Mouse (Mus musculus) limb, embryonic 12.5 days (tissue): ENCODE results near the gene Prdm15. TPM values are rescaled to one million over a fixed set of nuclear protein-coding genes. Genes with fewer than 3 reads are reported as not detected.

Source experiments
- ATAC-seq: fragments of 200-750 bp; cut with Nextera tagmentation; 2 replicates; pipeline ENCODE4 v1.8.0; 2017; ENCODE audit warnings: low read depth, moderate TSS enrichment; ENCODE audit not compliant: insufficient number of reproducible peaks, insufficient read depth, low FRiP score, low TSS enrichment
- H3K27ac ChIP-seq: fragments of 300-500 bp; sonication (generic); 2 replicates; pipeline ENCODE4 v1.5.1; 2016; ENCODE audit warnings: mild to moderate bottlenecking, moderate library complexity
- H3K27me3 ChIP-seq: fragments of 300-500 bp; sonication (generic); 2 replicates; pipeline ENCODE4 v1.6.1; 2016; ENCODE audit warnings: mild to moderate bottlenecking, moderate library complexity
- H3K36me3 ChIP-seq: fragments of 300-500 bp; sonication (generic); 2 replicates; pipeline ENCODE4 v1.6.1; 2016; ENCODE audit warnings: mild to moderate bottlenecking, moderate library complexity
- H3K4me1 ChIP-seq: fragments of 300-500 bp; sonication (generic); replicated peaks from 2 replicates; pipeline ENCODE4 v1.6.1; 2016
- H3K4me2 ChIP-seq: fragments of 300-500 bp; sonication (generic); 2 replicates; pipeline ENCODE4 v1.6.1; 2016; ENCODE audit warnings: mild to moderate bottlenecking, moderate library complexity
- H3K4me3 ChIP-seq: fragments of 300-500 bp; sonication (generic); replicated peaks from 2 replicates; pipeline ENCODE4 v1.5.1; 2016; ENCODE audit warnings: mild to moderate bottlenecking
- H3K9ac ChIP-seq: fragments of 300-500 bp; sonication (generic); replicated peaks from 2 replicates; pipeline ENCODE4 v1.6.1; 2016; ENCODE audit warnings: mild to moderate bottlenecking, moderate library complexity
- H3K9me3 ChIP-seq: fragments of 300-500 bp; sonication (generic); 2 replicates; pipeline ENCODE4 v1.6.1; 2016; ENCODE audit warnings: mild to moderate bottlenecking, moderate library complexity
- WGBS: fragments of 180-500 bp; shearing (Covaris S2); methylation state at CpG from one replicate; pipeline ENCODE4 v1.1.7; 2016; 5-methylcytosine and 5-hydroxymethylcytosine counted together
- polyA plus RNA-seq: library from polyadenylated mRNA; unstranded; fragments of >200 nt; fragmentation: Nextera tagmentation; extraction: Ambion mirVana; gene quantifications from 2 replicates; pipeline ENCODE4 v1.2.1, GENCODE M21; 2016

Prdm15 gene
- polyA plus RNA-seq, 1 experiment from 2014 or later: 18.1 TPM

DNA sequence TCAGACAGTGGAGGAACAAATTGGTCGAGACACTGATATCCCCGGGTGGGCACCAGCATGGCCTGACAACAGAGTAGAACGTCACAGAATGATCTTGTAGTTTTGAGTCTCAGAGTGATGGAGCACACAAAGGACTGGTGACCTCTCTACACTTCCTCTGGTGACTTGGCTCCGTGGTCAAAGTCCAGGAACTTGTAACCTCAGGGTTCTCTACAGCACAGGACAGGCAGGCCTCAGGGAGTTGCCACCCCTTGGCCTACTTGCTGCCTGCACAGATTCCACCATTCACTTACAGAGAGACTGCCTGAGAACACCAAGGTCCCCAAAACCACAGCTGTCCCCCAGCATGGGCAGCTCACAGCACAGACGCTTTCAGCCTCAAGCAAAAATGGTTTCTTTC lies 36.4 kb downstream of the Prdm15 start:
- Histone ChIP-seq H3K4me3 (no peak overlapping the region), H3K27ac (no peak overlapping the region), H3K27me3 (no peaks in the 10 kb centered on the region), H3K36me3 (peaks cover 99% of the 10 kb centered on the region), H3K9me3 (no peaks in the 10 kb centered on the region), H3K9ac (no peak overlapping the region), H3K4me1 (no peaks in the 10 kb centered on the region), H3K4me2 (no peak overlapping the region)
- ATAC-seq: no peak
- 90% methylated on average over 5 of the region's 5 CpGs for WGBS

DNA sequence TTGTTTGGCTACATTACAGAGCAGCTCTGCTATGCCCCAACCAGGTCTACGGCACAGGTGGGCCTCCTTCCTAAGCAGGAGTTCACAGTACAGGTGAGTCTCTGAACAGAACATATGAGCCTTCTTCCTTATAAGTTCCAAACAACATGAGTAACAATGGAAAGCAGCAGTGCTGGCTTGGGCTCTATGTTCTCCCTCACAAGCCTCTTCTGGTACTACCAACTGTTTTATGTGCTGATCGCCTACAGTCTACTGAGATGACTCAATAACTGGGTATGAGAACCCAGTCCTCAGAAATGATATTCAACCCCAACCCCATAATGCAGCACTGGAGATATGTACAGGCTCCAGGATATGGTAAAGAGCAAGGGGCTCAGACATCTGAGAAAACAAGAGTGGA lies 37.6 kb downstream of the Prdm15 start:
- Histone ChIP-seq H3K4me2 (no peak overlapping the region), H3K36me3 (peaks cover 99% of the 10 kb centered on the region), H3K27ac (no peak overlapping the region), H3K9me3 (no peaks in the 10 kb centered on the region), H3K9ac (no peak overlapping the region), H3K27me3 (no peaks in the 10 kb centered on the region), H3K4me1 (no peaks in the 10 kb centered on the region), H3K4me3 (no peak overlapping the region)
- WGBS: 100% methylated on average over 2 of the region's 2 CpGs
- ATAC-seq: no peak

DNA sequence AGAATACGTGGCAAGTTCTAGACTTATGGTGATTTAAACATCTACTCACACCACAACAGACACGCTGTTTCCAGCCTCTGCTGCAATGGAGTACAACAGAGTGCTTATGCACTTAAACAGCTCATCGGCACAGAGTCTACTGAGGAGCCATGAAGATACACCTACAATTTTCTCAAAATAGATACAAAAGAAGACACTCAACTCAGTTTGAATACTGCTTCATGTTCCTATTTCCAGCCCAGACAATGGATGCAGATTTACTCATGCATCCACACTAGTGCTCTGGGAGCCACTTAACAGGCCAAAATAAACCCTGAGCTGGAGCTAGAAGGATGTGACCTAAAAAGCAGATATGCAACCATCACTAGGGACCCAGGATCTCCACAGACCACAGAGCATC lies 42.8 kb downstream of the Prdm15 start:
- no peaks in the 10 kb centered on the region for H3K9me3 ChIP-seq
- WGBS: 94% methylated on average over 3 of the region's 3 CpGs
- no peak overlapping the region for H3K4me3 ChIP-seq
- ATAC-seq: no peak
- no peak overlapping the region for H3K27ac ChIP-seq
- no peaks in the 10 kb centered on the region for H3K27me3 ChIP-seq
- H3K36me3 ChIP-seq: peaks cover 98% of the 10 kb centered on the region
- no peak overlapping the region for H3K9ac ChIP-seq
- H3K4me1 ChIP-seq: no peaks in the 10 kb centered on the region
- H3K4me2 ChIP-seq: no peak overlapping the region

DNA sequence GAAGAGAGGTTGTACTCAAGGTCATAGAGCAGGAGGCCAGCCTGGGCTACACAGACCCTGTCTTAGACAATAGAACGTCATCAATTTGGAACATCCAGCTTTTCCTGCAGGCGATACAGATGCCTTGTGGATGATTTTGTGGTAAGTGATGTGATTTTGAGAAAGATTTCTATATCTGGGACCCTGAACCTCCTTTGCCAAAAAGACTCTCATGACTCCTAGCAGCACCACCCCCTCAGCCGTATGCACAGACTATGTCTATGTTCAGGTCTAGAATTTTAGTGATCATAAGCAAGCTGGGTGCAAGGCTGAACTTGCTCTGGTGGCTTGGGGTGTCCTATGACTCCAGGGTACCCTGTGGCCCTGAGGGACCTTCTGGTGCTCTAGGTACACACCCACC lies 46.0 kb downstream of the Prdm15 start:
- ATAC-seq: no peak
- WGBS: 94% methylated on average over 3 of the region's 3 CpGs
- peaks cover 89% of the 10 kb centered on the region for H3K36me3 ChIP-seq

DNA sequence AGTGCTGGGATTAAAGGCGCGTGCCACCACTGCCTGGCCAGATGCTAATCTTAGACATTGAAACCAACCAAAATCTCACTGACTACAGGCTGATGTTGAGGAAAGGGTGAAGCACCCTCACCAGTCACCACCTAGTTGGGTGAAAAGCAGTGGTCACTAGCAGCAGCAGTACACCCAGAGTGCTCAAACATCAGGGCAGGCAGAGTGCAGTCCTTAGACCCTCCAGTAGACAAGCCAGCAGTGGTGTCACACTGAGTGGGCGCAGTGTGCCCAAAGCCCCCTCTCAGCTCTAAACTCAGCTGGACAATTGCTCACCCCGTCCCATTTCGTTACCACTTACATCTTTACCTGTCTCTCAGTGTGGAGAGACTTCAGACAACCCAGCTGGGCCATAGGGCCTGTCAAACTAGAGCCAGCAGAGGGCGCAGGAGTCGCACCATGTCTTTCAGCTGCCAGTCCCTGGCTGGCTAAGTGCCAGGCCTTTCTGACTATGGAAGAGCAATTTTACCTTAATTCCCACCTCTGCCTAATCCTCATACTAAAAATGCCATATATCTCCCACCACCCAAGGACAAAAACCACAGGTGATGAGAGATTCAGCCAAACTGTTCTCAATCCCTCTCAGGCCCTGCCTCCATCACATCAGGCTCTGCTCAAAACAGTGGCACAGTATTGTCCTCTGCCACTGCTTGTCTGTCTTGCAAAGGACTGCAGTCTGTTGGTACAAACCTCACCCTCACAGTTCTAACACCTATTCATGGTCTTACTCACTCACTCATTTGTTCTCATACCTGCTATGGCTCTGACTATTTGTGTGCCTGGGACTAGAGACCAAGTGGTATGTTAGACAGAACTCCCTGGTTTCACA lies 46.7 kb downstream of the Prdm15 start:
- no peaks in the 10 kb centered on the region for H3K9me3 ChIP-seq
- no peak overlapping the region for H3K9ac ChIP-seq
- 76% methylated on average over 7 of the region's 7 CpGs for WGBS
- H3K27me3 ChIP-seq: no peaks in the 10 kb centered on the region
- H3K36me3 ChIP-seq: peaks cover 89% of the 10 kb centered on the region
- H3K4me1 ChIP-seq: no peaks in the 10 kb centered on the region
- no peak for ATAC-seq
- H3K4me2 ChIP-seq: no peak overlapping the region
- H3K4me3 ChIP-seq: no peak overlapping the region
- no peak overlapping the region for H3K27ac ChIP-seq

More for the DNA sequence above, 46.0 kb downstream of the Prdm15 start:
- Histone ChIP-seq H3K27me3 (no peaks in the 10 kb centered on the region), H3K4me3 (no peak overlapping the region), H3K27ac (no peak overlapping the region), H3K9me3 (no peaks in the 10 kb centered on the region), H3K4me1 (no peaks in the 10 kb centered on the region), H3K4me2 (no peak overlapping the region), H3K9ac (no peak overlapping the region)

DNA sequence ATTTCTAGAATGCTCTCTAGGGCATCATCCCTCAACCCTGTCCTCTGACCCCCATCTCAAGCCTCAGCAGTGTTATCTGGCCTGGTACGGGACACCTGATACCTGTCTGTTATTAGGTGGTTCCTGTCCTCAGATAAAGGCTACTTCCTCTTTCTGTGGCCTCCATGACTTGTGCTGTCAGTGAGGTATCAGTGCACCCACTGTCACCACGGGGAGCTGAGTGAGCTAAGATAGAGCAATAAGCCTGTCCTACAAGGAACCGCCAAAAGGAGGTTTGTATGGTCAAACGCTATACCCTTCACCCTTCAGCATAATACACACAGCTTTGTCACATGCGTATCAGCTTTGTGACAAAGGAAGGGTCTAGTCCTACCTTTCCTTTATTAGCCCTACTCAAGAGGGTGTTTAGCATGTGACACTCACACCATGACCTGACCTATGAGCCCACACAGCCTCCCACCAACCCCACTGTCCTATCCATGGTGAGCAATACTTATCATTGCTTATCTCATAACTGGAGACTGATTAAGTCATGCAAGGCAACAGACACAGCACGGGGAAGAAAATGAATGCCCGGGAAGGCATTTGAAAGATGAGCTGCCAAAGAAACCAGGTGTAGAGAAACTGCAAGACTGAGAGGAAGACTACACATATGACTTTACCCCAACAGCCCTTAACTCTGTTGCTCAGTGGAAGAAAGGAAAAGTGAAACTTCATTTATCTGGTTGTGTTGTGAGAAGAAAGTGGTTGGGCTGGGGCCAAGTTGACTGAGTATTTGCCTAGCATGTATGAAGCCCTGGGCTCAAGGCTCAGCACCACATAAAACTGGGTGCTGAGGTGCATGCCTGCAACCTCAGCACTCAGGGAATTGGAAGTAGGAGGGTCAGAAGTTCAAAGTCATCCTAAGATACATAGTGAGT lies 53.4 kb downstream of the Prdm15 start:
- Histone ChIP-seq H3K4me1 (no peaks in the 10 kb centered on the region), H3K27ac (no peak overlapping the region), H3K9ac (no peak overlapping the region), H3K27me3 (no peaks in the 10 kb centered on the region), H3K36me3 (peaks cover 88% of the 10 kb centered on the region), H3K4me3 (no peak overlapping the region), H3K9me3 (no peaks in the 10 kb centered on the region), H3K4me2 (no peak overlapping the region)
- ATAC-seq: no peak
- 93% methylated on average over 7 of the region's 7 CpGs for WGBS

DNA sequence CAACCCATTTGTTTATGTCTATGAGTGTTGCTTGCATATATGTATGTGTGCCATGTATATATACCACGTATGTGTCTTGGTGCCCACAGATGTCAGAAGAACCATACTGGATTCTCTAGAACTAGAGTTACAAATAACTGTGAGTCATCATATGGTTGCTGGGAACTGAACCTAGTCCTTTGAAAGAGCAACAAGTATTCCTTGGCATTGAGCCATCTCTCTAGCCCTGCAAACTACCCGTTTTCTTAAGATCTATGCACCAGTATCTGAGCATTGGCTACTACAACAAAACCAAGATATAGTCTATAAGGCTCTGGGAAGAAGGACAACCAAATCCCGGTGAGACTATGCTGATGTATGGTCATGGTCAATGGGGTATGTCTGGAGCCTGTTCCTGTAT lies 54.4 kb downstream of the Prdm15 start:
- Histone ChIP-seq H3K36me3 (peaks cover 89% of the 10 kb centered on the region), H3K4me2 (no peak overlapping the region), H3K4me1 (no peaks in the 10 kb centered on the region), H3K9me3 (no peaks in the 10 kb centered on the region), H3K9ac (no peak overlapping the region), H3K27me3 (no peaks in the 10 kb centered on the region), H3K27ac (no peak overlapping the region), H3K4me3 (no peak overlapping the region)
- ATAC-seq: no peak
- 95% methylated on average over 3 of the region's 3 CpGs for WGBS

DNA sequence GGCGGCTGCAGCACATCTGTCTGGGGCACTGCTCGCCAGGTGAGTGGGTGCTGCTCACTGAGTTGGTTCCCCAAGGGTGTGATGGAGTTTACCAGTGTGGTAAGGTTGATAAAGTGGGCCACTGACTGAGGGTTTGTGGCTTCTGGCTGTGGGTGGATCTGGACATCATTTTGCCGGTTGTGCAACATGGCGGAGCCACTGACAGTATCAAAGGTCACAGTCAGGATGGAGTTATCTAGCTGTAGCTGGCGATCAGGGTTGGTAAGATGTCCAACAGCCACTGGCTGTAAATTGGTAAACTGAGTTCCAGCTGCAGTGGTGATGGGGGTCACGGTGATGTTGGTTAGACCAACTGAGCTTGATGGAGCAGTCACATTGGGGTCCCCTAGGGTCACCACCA lies 57.4 kb downstream of the Prdm15 start:
- 95% methylated on average over 6 of the region's 6 CpGs for WGBS
- no peaks in the 10 kb centered on the region for H3K4me1 ChIP-seq
- no peak overlapping the region for H3K4me3 ChIP-seq
- ATAC-seq: no peak
- no peaks in the 10 kb centered on the region for H3K27me3 ChIP-seq
- H3K9me3 ChIP-seq: no peaks in the 10 kb centered on the region
- no peak overlapping the region for H3K9ac ChIP-seq
- H3K27ac ChIP-seq: no peak overlapping the region
- peaks cover 68% of the 10 kb centered on the region for H3K36me3 ChIP-seq
- H3K4me2 ChIP-seq: no peak overlapping the region

DNA sequence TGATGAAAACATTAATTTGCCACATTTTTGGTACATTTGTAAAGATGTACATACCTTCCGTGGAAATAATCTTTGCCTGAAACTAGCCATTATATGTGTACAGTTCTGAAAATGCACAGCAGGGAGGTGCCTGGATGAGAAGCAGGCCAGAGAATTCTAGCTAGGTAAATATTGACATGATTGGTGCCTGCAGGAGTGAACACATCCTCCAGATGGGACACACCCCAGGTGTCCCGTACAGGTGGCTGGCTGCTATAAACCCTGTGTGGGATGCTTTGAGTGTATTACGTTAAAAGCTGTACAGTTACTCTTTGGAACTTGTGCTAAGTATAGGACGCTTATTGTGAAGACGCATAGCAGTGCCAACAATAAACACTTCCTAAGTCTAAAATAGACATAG lies 68.6 kb downstream of the Prdm15 start:
- 82% methylated on average over 5 of the region's 5 CpGs for WGBS
- ATAC-seq: no peak
- Histone ChIP-seq H3K27ac (no peak overlapping the region), H3K9ac (no peak overlapping the region), H3K4me2 (no peak overlapping the region), H3K4me1 (peaks cover 4% of the 10 kb centered on the region), H3K4me3 (no peak overlapping the region), H3K27me3 (no peaks in the 10 kb centered on the region), H3K36me3 (no peaks in the 10 kb centered on the region), H3K9me3 (no peaks in the 10 kb centered on the region)

DNA sequence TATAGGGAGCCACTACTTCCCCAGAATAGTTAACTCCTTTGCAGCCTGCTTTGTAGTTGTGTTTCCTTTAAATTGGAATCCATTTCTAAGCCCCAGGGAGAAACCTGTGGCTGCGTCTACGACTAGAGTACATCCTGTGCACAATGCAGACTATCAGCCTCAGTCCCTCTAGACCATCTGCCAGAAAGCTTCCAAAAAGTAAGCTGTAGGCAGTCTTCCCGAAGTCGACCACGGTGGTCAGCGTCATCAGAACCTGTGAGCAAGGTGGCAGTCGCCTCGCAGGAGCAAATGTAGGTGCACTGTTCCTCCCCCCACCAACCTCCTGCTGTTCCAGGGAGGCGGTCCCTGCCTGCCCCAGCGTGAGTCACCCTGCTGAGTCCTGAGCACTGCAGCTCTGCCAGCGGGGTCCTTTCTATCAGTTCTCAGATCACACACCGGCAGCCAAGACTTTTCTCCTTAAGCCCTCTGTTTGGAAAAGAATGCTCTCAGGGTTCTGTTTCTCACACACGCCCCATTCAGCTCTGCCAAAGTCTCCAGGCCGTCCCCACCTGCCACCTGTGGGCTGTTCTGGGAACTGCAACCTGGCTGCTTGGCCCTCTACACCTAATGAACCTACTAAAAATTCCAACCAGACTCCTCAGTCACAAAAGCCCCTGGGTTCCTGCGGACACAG lies 73.2 kb downstream of the Prdm15 start:
- Histone ChIP-seq H3K4me2 (peak overlapping the region; percentile 48), H3K4me3 (0 out of 2 replicates have a peak overlapping the region, but pooled peaks have one; percentile 13)

DNA sequence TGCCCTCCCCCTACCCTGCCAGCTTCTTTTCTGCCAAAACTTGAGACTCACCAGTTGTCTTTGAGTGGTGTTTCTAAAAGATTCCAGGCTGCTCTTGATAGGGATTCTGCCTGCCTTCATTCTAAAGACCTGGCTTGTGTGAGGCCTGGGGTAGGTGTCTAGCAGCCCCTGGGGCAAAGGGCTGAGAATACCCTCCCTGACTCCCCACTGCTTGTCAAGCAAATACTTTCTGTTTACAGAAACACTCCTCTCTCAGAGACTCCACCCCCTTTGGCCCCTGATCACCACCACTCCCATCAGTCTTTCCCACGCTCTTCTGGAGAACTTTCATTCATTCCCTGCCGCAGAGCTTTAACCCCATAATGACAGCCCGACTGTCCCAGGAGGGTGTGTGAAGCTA lies 85.1 kb downstream of the Prdm15 start:
- no peak for ATAC-seq
- WGBS: 31% methylated on average over 3 of the region's 3 CpGs
- H3K27me3 ChIP-seq: peaks cover 57% of the 10 kb centered on the region
- peaks cover 14% of the 10 kb centered on the region for H3K4me1 ChIP-seq
- H3K36me3 ChIP-seq: no peaks in the 10 kb centered on the region
- no peak overlapping the region for H3K27ac ChIP-seq
- no peak overlapping the region for H3K9ac ChIP-seq
- H3K4me3 ChIP-seq: no peak overlapping the region
- no peak overlapping the region for H3K4me2 ChIP-seq
- H3K9me3 ChIP-seq: no peaks in the 10 kb centered on the region

More for the DNA sequence above, 73.2 kb downstream of the Prdm15 start:
- ATAC-seq: peak; percentile 47; the same call in 1 of the 2 replicates
- Histone ChIP-seq H3K9ac (no peak overlapping the region), H3K4me1 (peaks cover 4% of the 10 kb centered on the region), H3K27ac (no peak overlapping the region), H3K9me3 (no peaks in the 10 kb centered on the region), H3K27me3 (no peaks in the 10 kb centered on the region), H3K36me3 (no peaks in the 10 kb centered on the region)
- 38% methylated on average over 15 of the region's 15 CpGs for WGBS
